Mouse (Mus musculus): ENCODE measurements around the gene Glis3. TPM values are rescaled to one million over a fixed set of nuclear protein-coding genes. Genes with fewer than 3 reads are reported as not detected.

Gene Glis3
- total and polyA plus RNA-seq, 3 experiments = 0.27 TPM; not detected in 2

GRCm38 (mm10) chr19:28416069-28416468, 263.8 kb downstream of the Glis3 start:
- H3K4me3 ChIP-seq (ENCODE audit: low read depth, low read length) = no peak overlapping the region
- DNase-seq (ENCODE audit: low spot score) (no peak), ATAC-seq (ENCODE audit: extremely low read depth, insufficient number of reproducible peaks, low FRiP score, poor library complexity, severe bottlenecking) (no peak)
- H3K27me3 ChIP-seq (ENCODE audit: insufficient read depth, low read length) = no peaks in the 10 kb centered on the region
- TF ChIP-seq CTCF (IDR thresholded peaks at IDR 0.05; ENCODE audit: low read depth, low read length) (no peak), GATA1 (IDR thresholded peaks at IDR 0.05; ENCODE audit: borderline replicate concordance, low read length) (no peak), TAL1 (conservative IDR thresholded peaks at IDR 0.05; ENCODE audit: low read depth, low read length) (no peak), GATA2 (IDR thresholded peaks at IDR 0.05; ENCODE audit: borderline replicate concordance, low read depth, low read length) (no peak), POLR2AphosphoS5 (IDR thresholded peaks at IDR 0.05; ENCODE audit: insufficient replicate concordance, low read depth, low read length) (no peak)
- H3K4me1 ChIP-seq (ENCODE audit: insufficient read depth, low read depth, low read length) = no peaks in the 10 kb centered on the region
- no peaks in the 10 kb centered on the region for H3K9me3 ChIP-seq (replicated peaks)
- no peaks in the 10 kb centered on the region for H3K36me3 ChIP-seq (replicated peaks)

- H3K27me3 ChIP-seq (ENCODE audit: insufficient read depth, low read length) = no peaks in the 10 kb centered on the region
- DNase-seq (ENCODE audit: low spot score) (no peak), ATAC-seq (ENCODE audit: extremely low read depth, insufficient number of reproducible peaks, low FRiP score, poor library complexity, severe bottlenecking) (no peak)
- TF ChIP-seq CTCF (IDR thresholded peaks at IDR 0.05; ENCODE audit: low read depth, low read length) (no peak), TAL1 (conservative IDR thresholded peaks at IDR 0.05; ENCODE audit: low read depth, low read length) (no peak), GATA1 (IDR thresholded peaks at IDR 0.05; ENCODE audit: borderline replicate concordance, low read length) (no peak), GATA2 (IDR thresholded peaks at IDR 0.05; ENCODE audit: borderline replicate concordance, low read depth, low read length) (no peak), POLR2AphosphoS5 (IDR thresholded peaks at IDR 0.05; ENCODE audit: insufficient replicate concordance, low read depth, low read length) (no peak)
- no peak overlapping the region for H3K4me3 ChIP-seq (ENCODE audit: low read depth, low read length)
- H3K36me3 ChIP-seq (replicated peaks) = no peaks in the 10 kb centered on the region
- H3K9me3 ChIP-seq (replicated peaks) = no peaks in the 10 kb centered on the region
- no peaks in the 10 kb centered on the region for H3K4me1 ChIP-seq (ENCODE audit: insufficient read depth, low read depth, low read length)
Measured at GRCm38 (mm10) chr19:28408787-28409186, 271.1 kb downstream of the Glis3 start.

GRCm38 (mm10) chr19:28402956-28403355, 276.9 kb downstream of the Glis3 start:
- H3K9me3 ChIP-seq (replicated peaks) = no peaks in the 10 kb centered on the region
- no peak for DNase-seq (ENCODE audit: low spot score)
- H3K4me3 ChIP-seq (ENCODE audit: low read depth, low read length) = no peak overlapping the region
- no peaks in the 10 kb centered on the region for H3K36me3 ChIP-seq (replicated peaks)
- ATAC-seq (ENCODE audit: extremely low read depth, insufficient number of reproducible peaks, low FRiP score, poor library complexity, severe bottlenecking) = no peak
- no peak for TF ChIP-seq GATA2 (IDR thresholded peaks at IDR 0.05; ENCODE audit: borderline replicate concordance, low read depth, low read length)
- TF ChIP-seq TAL1 (conservative IDR thresholded peaks at IDR 0.05; ENCODE audit: low read depth, low read length) = no peak
- no peak for TF ChIP-seq GATA1 (IDR thresholded peaks at IDR 0.05; ENCODE audit: borderline replicate concordance, low read length)
- no peak for TF ChIP-seq CTCF (IDR thresholded peaks at IDR 0.05; ENCODE audit: low read depth, low read length)
- TF ChIP-seq POLR2AphosphoS5 (IDR thresholded peaks at IDR 0.05; ENCODE audit: insufficient replicate concordance, low read depth, low read length) = no peak
- H3K27me3 ChIP-seq (ENCODE audit: insufficient read depth, low read length) = no peaks in the 10 kb centered on the region
- no peaks in the 10 kb centered on the region for H3K4me1 ChIP-seq (ENCODE audit: insufficient read depth, low read depth, low read length)

GRCm38 (mm10) chr19:28395584-28395861, 284.4 kb downstream of the Glis3 start:
- no peak overlapping the region for H3K4me3 ChIP-seq (ENCODE audit: low read depth, low read length)
- DNase-seq (ENCODE audit: low spot score) (no peak), ATAC-seq (ENCODE audit: extremely low read depth, insufficient number of reproducible peaks, low FRiP score, poor library complexity, severe bottlenecking) (no peak)
- H3K4me1 ChIP-seq (ENCODE audit: insufficient read depth, low read depth, low read length) = no peaks in the 10 kb centered on the region
- TF ChIP-seq TAL1 (conservative IDR thresholded peaks at IDR 0.05; ENCODE audit: low read depth, low read length) (no peak), POLR2AphosphoS5 (IDR thresholded peaks at IDR 0.05; ENCODE audit: insufficient replicate concordance, low read depth, low read length) (no peak), GATA1 (IDR thresholded peaks at IDR 0.05; ENCODE audit: borderline replicate concordance, low read length) (no peak), GATA2 (IDR thresholded peaks at IDR 0.05; ENCODE audit: borderline replicate concordance, low read depth, low read length) (no peak)
- no peaks in the 10 kb centered on the region for H3K36me3 ChIP-seq (replicated peaks)
- no peaks in the 10 kb centered on the region for H3K9me3 ChIP-seq (replicated peaks)
- H3K27me3 ChIP-seq (ENCODE audit: insufficient read depth, low read length) = no peaks in the 10 kb centered on the region

GRCm38 (mm10) chr19:28394826-28395583, 284.9 kb downstream of the Glis3 start:
- ATAC-seq (ENCODE audit: extremely low read depth, insufficient number of reproducible peaks, low FRiP score, poor library complexity, severe bottlenecking) (no peak), DNase-seq (ENCODE audit: low spot score) (no peak)
- no peaks in the 10 kb centered on the region for H3K4me1 ChIP-seq (ENCODE audit: insufficient read depth, low read depth, low read length)
- TF ChIP-seq GATA2 (IDR thresholded peaks at IDR 0.05; ENCODE audit: borderline replicate concordance, low read depth, low read length) = no peak
- TF ChIP-seq POLR2AphosphoS5 (IDR thresholded peaks at IDR 0.05; ENCODE audit: insufficient replicate concordance, low read depth, low read length) = no peak
- TF ChIP-seq CTCF (IDR thresholded peaks at IDR 0.05; ENCODE audit: low read depth, low read length) = no peak
- no peak for TF ChIP-seq TAL1 (conservative IDR thresholded peaks at IDR 0.05; ENCODE audit: low read depth, low read length)
- no peak for TF ChIP-seq GATA1 (IDR thresholded peaks at IDR 0.05; ENCODE audit: borderline replicate concordance, low read length)
- H3K27me3 ChIP-seq (ENCODE audit: insufficient read depth, low read length) = no peaks in the 10 kb centered on the region
- no peaks in the 10 kb centered on the region for H3K36me3 ChIP-seq (replicated peaks)
- no peak overlapping the region for H3K4me3 ChIP-seq (ENCODE audit: low read depth, low read length)
- H3K9me3 ChIP-seq (replicated peaks) = no peaks in the 10 kb centered on the region

GRCm38 (mm10) chr19:28393766-28394165, 286.1 kb downstream of the Glis3 start:
- no peaks in the 10 kb centered on the region for H3K36me3 ChIP-seq (replicated peaks)
- ATAC-seq (ENCODE audit: extremely low read depth, insufficient number of reproducible peaks, low FRiP score, poor library complexity, severe bottlenecking) = no peak
- no peaks in the 10 kb centered on the region for H3K9me3 ChIP-seq (replicated peaks)
- TF ChIP-seq CTCF (IDR thresholded peaks at IDR 0.05; ENCODE audit: low read depth, low read length) (no peak), TAL1 (conservative IDR thresholded peaks at IDR 0.05; ENCODE audit: low read depth, low read length) (no peak), GATA2 (IDR thresholded peaks at IDR 0.05; ENCODE audit: borderline replicate concordance, low read depth, low read length) (no peak)
- no peaks in the 10 kb centered on the region; the same call in 1 of the 2 replicates for H3K27me3 ChIP-seq (ENCODE audit: insufficient read depth, low read length)
- DNase-seq (ENCODE audit: low spot score) = no peak
- H3K4me3 ChIP-seq (ENCODE audit: low read depth, low read length) = no peak overlapping the region
- H3K4me1 ChIP-seq (ENCODE audit: insufficient read depth, low read depth, low read length) = no peaks in the 10 kb centered on the region
